Mouse (Mus musculus) ovary, postnatal 10 days (tissue): ENCODE results near the gene Iqck.

Experiments
- DNase-seq: peaks from one replicate; pipeline ENCODE4 v3.0.0; 2022; ENCODE audit warnings: low spot score

The Iqck gene

GRCm38 (mm10) chr7:118914561-118915165, 59.1 kb downstream of the Iqck start:
- no peak for DNase-seq

- no peak for DNase-seq
These were observed 63.9 kb downstream of the Iqck start for GRCm38 (mm10) chr7:118919261-118920006.

GRCm38 (mm10) chr7:118922441-118923202, 67.1 kb downstream of the Iqck start:
- DNase-seq = no peak

- no peak for DNase-seq
These were observed 70.0 kb downstream of the Iqck start for GRCm38 (mm10) chr7:118925547-118925946.

- DNase-seq = no peak
These were observed 71.1 kb downstream of the Iqck start for GRCm38 (mm10) chr7:118926516-118927260.

- DNase-seq = no peak
These were observed 71.7 kb downstream of the Iqck start for GRCm38 (mm10) chr7:118927279-118927678.

GRCm38 (mm10) chr7:118928316-118928715, 72.8 kb downstream of the Iqck start:
- DNase-seq = no peak

GRCm38 (mm10) chr7:118928916-118929315, 73.4 kb downstream of the Iqck start:
- no peak for DNase-seq

- DNase-seq = no peak
These were observed 74.2 kb downstream of the Iqck start for GRCm38 (mm10) chr7:118929601-118930311.

- DNase-seq = no peak
These were observed 76.2 kb downstream of the Iqck start for GRCm38 (mm10) chr7:118931502-118932395.

GRCm38 (mm10) chr7:118935306-118935705, 79.8 kb downstream of the Iqck start:
- DNase-seq = no peak

- DNase-seq = no peak
These were observed 81.3 kb downstream of the Iqck start for GRCm38 (mm10) chr7:118936844-118937243.

GRCm38 (mm10) chr7:118937469-118938387, 82.2 kb downstream of the Iqck start:
- no peak for DNase-seq

- no peak for DNase-seq
These were observed 86.7 kb downstream of the Iqck start for GRCm38 (mm10) chr7:118942297-118942696.

GRCm38 (mm10) chr7:118943170-118943569, 87.6 kb downstream of the Iqck start:
- no peak for DNase-seq

- DNase-seq = no peak
These were observed 89.3 kb downstream of the Iqck start for GRCm38 (mm10) chr7:118944884-118945283.

- no peak for DNase-seq
These were observed 91.7 kb downstream of the Iqck start for GRCm38 (mm10) chr7:118947241-118947640.

- no peak for DNase-seq
These were observed 93.2 kb downstream of the Iqck start for GRCm38 (mm10) chr7:118948677-118949282.

- DNase-seq = no peak
These were observed 94.2 kb downstream of the Iqck start for GRCm38 (mm10) chr7:118949749-118950148.
